Mouse (Mus musculus): ENCODE results near the gene Nenf. TPM values are rescaled to one million over a fixed set of nuclear protein-coding genes. Genes with fewer than 3 reads are reported as not detected.
A peak's percentile ranks its signal among the peaks of the same experiment; 100 is the strongest.

Gene Nenf
- total and polyA plus RNA-seq, 2 experiments from 2014 or later = 170 to 189 TPM

DNA sequence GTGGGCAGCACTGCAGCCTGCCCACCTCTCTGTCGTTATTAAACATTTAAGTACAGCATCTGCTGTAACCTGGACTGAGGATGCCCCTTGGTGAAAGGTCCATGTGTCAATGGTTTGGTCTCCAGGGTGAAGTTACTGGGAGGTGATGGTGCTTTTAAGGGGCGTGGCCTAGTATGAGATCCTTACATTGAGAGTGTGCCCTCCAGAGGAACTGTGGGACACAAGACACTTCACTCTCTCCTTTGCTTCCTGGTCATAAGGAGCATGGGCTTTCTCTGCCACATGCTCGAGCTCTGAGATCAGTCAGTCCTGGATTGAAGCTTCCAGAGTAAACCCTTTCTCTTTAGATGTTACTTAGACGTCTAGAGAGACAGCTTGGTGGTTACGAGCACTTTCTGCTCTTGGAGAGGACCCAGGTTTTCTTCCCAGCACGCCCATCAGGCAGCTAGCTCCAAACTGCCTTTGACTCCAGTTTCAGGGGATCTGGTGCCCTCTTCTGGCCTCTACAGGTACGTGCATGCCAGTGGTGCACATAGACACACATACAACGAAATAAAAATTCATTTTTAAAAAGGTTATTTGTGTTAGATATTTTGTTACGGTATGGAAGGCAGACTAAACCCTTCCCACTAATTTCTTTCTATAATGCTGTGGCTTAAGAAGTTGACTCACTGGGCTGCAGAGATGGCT is 10.1 kb downstream of the Nenf start:
- ATAC-seq = no peak
- Histone ChIP-seq H3K36me3 (ENCODE audit: insufficient read depth) (peaks cover 19% of the 10 kb centered on the region), H3K27me3 (ENCODE audit: insufficient read depth, low read length) (no peaks in the 10 kb centered on the region), H3K9me3 (ENCODE audit: low read length) (no peaks in the 10 kb centered on the region), H3K4me2 (ENCODE audit: low read depth) (no peak overlapping the region), H3K4me3 (ENCODE audit: low read depth, low read length) (no peak overlapping the region), H3K9ac (no peak overlapping the region), H3K27ac (ENCODE audit: low read depth, low read length) (no peak overlapping the region), H3K4me1 (ENCODE audit: insufficient read depth) (no peaks in the 10 kb centered on the region)
- 79% methylated on average over 9 of the region's 9 CpGs for WGBS
- peak; percentile 47 for TF ChIP-seq CTCF (IDR thresholded peaks at IDR 0.05; ENCODE audit: low read depth)
- no peak for DNase-seq

DNA sequence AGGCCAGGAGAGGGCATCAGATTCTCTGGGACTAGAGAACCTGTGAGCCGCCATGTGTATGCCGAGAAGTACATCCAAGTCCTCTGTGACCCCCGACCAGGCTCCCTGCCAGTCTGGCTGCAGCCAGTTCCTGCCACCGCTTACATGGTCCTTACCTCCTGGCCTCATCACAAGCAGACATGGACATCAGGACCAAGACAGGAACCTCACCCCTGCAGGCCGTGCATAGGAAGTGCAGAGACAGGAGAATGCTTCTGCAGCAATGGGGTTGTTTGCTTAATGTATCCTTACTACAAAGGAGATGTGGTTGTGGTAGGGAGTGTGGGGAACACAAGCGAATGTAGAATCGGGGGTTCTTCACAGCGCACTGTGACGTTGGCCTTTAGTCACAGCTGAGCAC is 11.7 kb downstream of the Nenf start:
- ATAC-seq = no peak
- no peaks in the 10 kb centered on the region for H3K27me3 ChIP-seq (ENCODE audit: insufficient read depth, low read length)
- H3K9me3 ChIP-seq (ENCODE audit: low read length) = no peaks in the 10 kb centered on the region
- H3K27ac ChIP-seq (ENCODE audit: low read depth, low read length) = no peak overlapping the region
- peak; percentile 35; the same call in 1 of the 2 replicates for TF ChIP-seq CTCF (IDR thresholded peaks at IDR 0.05; ENCODE audit: low read depth)
- no peak for DNase-seq
- H3K4me2 ChIP-seq (ENCODE audit: low read depth) = no peak overlapping the region
- WGBS = 90% methylated on average over 9 of the region's 9 CpGs
- no peaks in the 10 kb centered on the region for H3K4me1 ChIP-seq (ENCODE audit: insufficient read depth)
- H3K4me3 ChIP-seq (ENCODE audit: low read depth, low read length) = no peak overlapping the region
- no peak overlapping the region for H3K9ac ChIP-seq
- H3K36me3 ChIP-seq (ENCODE audit: insufficient read depth) = peaks cover 19% of the 10 kb centered on the region

DNA sequence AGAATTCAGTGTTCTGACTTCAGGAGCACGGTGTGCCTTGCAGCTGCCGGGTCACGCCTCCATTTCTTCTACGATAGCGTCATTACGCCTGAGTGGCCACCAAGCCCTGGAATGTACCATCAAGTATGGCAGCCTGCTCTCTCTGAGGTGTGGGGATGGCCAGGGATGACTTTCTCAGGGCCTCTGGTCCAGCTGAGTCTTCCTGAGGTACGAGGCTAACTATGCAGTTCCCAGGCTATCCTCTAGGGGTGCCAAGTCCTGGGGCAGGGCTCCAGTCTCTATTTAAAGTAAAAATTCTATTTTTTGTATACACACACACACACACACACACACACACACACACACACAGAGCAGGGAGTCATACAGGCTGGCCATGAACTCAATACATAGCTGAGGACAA is 12.4 kb downstream of the Nenf start:
- H3K36me3 ChIP-seq (ENCODE audit: insufficient read depth) = peaks cover 19% of the 10 kb centered on the region
- H3K27me3 ChIP-seq (ENCODE audit: insufficient read depth, low read length) = no peaks in the 10 kb centered on the region
- H3K27ac ChIP-seq (ENCODE audit: low read depth, low read length) = no peak overlapping the region
- no peak overlapping the region for H3K4me2 ChIP-seq (ENCODE audit: low read depth)
- TF ChIP-seq CTCF (IDR thresholded peaks at IDR 0.05; ENCODE audit: low read depth) = peak; percentile 53
- no peaks in the 10 kb centered on the region for H3K4me1 ChIP-seq (ENCODE audit: insufficient read depth)
- DNase-seq = no peak
- ATAC-seq = 0 out of 2 replicates have a peak, but pooled peaks have one; percentile 14
- 61% methylated on average over 7 of the region's 7 CpGs for WGBS
- H3K9ac ChIP-seq = no peak overlapping the region
- H3K4me3 ChIP-seq (ENCODE audit: low read depth, low read length) = no peak overlapping the region
- no peaks in the 10 kb centered on the region for H3K9me3 ChIP-seq (ENCODE audit: low read length)

- no peaks in the 10 kb centered on the region for H3K4me1 ChIP-seq (ENCODE audit: insufficient read depth)
- H3K4me3 ChIP-seq (ENCODE audit: low read depth, low read length) = no peak overlapping the region
- WGBS = 70% methylated on average over 6 of the region's 6 CpGs
- H3K4me2 ChIP-seq (ENCODE audit: low read depth) = no peak overlapping the region
- H3K27me3 ChIP-seq (ENCODE audit: insufficient read depth, low read length) = no peaks in the 10 kb centered on the region
- peaks cover 14% of the 10 kb centered on the region for H3K36me3 ChIP-seq (ENCODE audit: insufficient read depth)
- DNase-seq (no peak), ATAC-seq (no peak)
- H3K9ac ChIP-seq = no peak overlapping the region
- H3K27ac ChIP-seq (ENCODE audit: low read depth, low read length) = no peak overlapping the region
- no peaks in the 10 kb centered on the region for H3K9me3 ChIP-seq (ENCODE audit: low read length)
- no peak for TF ChIP-seq CTCF (IDR thresholded peaks at IDR 0.05; ENCODE audit: low read depth)
Observed at GRCm38 (mm10) chr1:191304216-191304615, 13.8 kb downstream of the Nenf start.

- Histone ChIP-seq H3K9me3 (ENCODE audit: low read length) (no peaks in the 10 kb centered on the region), H3K27me3 (ENCODE audit: insufficient read depth, low read length) (no peaks in the 10 kb centered on the region), H3K4me1 (ENCODE audit: insufficient read depth) (no peaks in the 10 kb centered on the region), H3K27ac (ENCODE audit: low read depth, low read length) (no peak overlapping the region), H3K36me3 (ENCODE audit: insufficient read depth) (peaks cover 12% of the 10 kb centered on the region), H3K9ac (no peak overlapping the region), H3K4me2 (ENCODE audit: low read depth) (no peak overlapping the region), H3K4me3 (ENCODE audit: low read depth, low read length) (no peak overlapping the region)
- TF ChIP-seq CTCF (IDR thresholded peaks at IDR 0.05; ENCODE audit: low read depth) = no peak
- 73% methylated on average over 3 of the region's 3 CpGs for WGBS
- ATAC-seq (no peak), DNase-seq (no peak)
Observed at GRCm38 (mm10) chr1:191303736-191304135, 14.3 kb downstream of the Nenf start.

DNA sequence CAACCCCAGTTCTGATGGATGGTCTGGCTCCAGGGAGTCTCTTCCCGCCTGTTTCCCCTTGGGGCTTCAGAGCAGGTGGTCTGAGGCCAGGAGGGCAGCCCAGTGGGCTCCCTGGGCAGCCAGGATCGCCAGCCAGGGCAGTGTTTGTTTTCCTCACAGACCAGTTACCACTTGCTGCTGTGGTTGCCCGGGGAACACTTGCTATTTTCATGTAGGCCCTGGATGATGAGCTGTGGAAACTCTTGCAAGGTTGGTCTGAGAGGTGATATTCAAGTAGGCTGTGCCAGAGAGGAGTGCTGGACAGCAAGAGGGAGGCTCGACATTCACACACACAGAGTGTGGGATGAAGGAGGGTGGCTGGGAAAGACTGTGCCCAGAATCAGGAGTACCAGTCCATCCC is 16.1 kb downstream of the Nenf start:
- no peak overlapping the region for H3K4me3 ChIP-seq (ENCODE audit: low read depth, low read length)
- H3K4me2 ChIP-seq (ENCODE audit: low read depth) = no peak overlapping the region
- no peak for ATAC-seq
- WGBS = 36% methylated on average over 4 of the region's 4 CpGs
- no peaks in the 10 kb centered on the region for H3K27me3 ChIP-seq (ENCODE audit: insufficient read depth, low read length)
- H3K27ac ChIP-seq (ENCODE audit: low read depth, low read length) = no peak overlapping the region
- no peaks in the 10 kb centered on the region for H3K4me1 ChIP-seq (ENCODE audit: insufficient read depth)
- H3K36me3 ChIP-seq (ENCODE audit: insufficient read depth) = peaks cover 9% of the 10 kb centered on the region
- DNase-seq = no peak
- no peak for TF ChIP-seq CTCF (IDR thresholded peaks at IDR 0.05; ENCODE audit: low read depth)
- no peak overlapping the region for H3K9ac ChIP-seq
- no peaks in the 10 kb centered on the region for H3K9me3 ChIP-seq (ENCODE audit: low read length)

DNA sequence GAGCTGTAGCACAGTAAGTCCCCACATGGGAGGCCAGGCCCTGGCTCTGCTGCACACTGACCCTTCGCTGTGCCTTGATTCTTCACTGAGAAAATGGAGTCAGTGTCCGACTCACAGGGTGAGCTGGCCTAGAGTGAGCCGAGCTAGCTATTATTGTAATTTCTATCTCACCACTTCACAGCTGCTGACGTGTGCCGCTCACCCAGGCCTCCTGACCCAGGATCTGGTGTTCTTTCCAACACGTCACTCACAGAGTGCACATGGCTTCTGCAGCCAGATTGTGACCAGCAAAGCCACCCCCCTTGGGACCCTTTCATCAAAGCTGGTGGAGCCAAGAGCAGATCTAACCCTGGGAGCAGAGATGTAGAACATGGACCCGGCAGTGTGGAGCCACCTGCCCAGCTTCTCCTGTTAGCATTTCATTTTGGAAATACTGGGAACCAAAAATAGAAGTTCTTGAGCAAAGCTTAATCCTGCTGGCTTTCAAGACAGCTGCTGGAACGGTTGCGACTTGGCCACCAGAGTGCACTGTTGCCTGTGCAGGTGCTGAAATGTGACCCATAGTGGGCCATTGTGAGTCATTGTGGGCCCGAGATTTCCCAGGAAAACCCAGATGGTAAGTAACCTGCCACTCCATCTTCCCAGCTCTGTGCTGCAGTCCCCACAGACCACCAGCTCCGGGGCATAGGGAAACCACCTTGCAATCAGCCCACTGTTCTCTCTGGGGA is 18.6 kb downstream of the Nenf start:
- no peaks in the 10 kb centered on the region for H3K9me3 ChIP-seq (ENCODE audit: low read length)
- H3K9ac ChIP-seq = no peak overlapping the region
- WGBS = 58% methylated on average over 11 of the region's 11 CpGs
- H3K27ac ChIP-seq (ENCODE audit: low read depth, low read length) = no peak overlapping the region
- H3K4me1 ChIP-seq (ENCODE audit: insufficient read depth) = no peaks in the 10 kb centered on the region
- H3K4me3 ChIP-seq (ENCODE audit: low read depth, low read length) = no peak overlapping the region
- no peak overlapping the region for H3K4me2 ChIP-seq (ENCODE audit: low read depth)
- peak; percentile 61 for TF ChIP-seq CTCF (IDR thresholded peaks at IDR 0.05; ENCODE audit: low read depth)
- no peaks in the 10 kb centered on the region for H3K36me3 ChIP-seq (ENCODE audit: insufficient read depth)
- peak; percentile 42 for ATAC-seq
- peak; percentile 25 for DNase-seq
- H3K27me3 ChIP-seq (ENCODE audit: insufficient read depth, low read length) = no peaks in the 10 kb centered on the region

All from forebrain, postnatal 0 days (tissue).